Mouse (Mus musculus) CH12.LX (cell line): Measurements from ENCODE around the gene Casq2. TPM values are rescaled to one million over a fixed set of nuclear protein-coding genes. Genes with fewer than 3 reads are reported as not detected.

Experiments
- DNase-seq: peaks from one replicate; pipeline ENCODE4 v3.0.0-alpha.2; 2013; ENCODE audit errors: extremely low read depth
- H3K27ac ChIP-seq: 2 replicates; pipeline ENCODE4 v1.5.1; 2012; ENCODE audit warnings: low read depth, mild to moderate bottlenecking, control low read depth, moderate library complexity; ENCODE audit not compliant: insufficient read depth
- H3K27me3 ChIP-seq: replicated peaks from 2 replicates; pipeline ENCODE3; 2012; ENCODE audit warnings: inconsistent platforms
- H3K36me3 ChIP-seq, 2 experiments: replicated peaks in 1 of 2; 2 replicates each; pipeline versions ENCODE3 to v1.6.1; 2012; ENCODE audit warnings: inconsistent platforms in 1 of 2, low read length in 1 of 2, mild to moderate bottlenecking in 1 of 2, mixed read lengths in 1 of 2, moderate library complexity in 1 of 2; ENCODE audit not compliant: control insufficient read depth in 1 of 2, insufficient read depth in 1 of 2
- H3K4me1 ChIP-seq, 2 experiments: 2 replicates each; pipeline ENCODE4 v1.6.1; 2012; ENCODE audit warnings: inconsistent platforms in 1 of 2, moderate library complexity in 1 of 2; ENCODE audit not compliant: insufficient read depth in 2 of 2, control insufficient read depth in 1 of 2
- H3K4me2 ChIP-seq: 2 replicates; pipeline ENCODE4 v1.6.1; 2012; ENCODE audit warnings: low read depth, mild to moderate bottlenecking, control low read depth; ENCODE audit not compliant: poor library complexity, insufficient read depth, severe bottlenecking
- H3K4me3 ChIP-seq, 3 experiments: fragments of 150-350 bp in 1 of 3; sonication (generic) in 1 of 3; replicated peaks in 1 of 3; 2 replicates each; pipeline versions ENCODE3 to v1.5.1; 2011 to 2012; ENCODE audit warnings: low read depth in 2 of 3, low read length in 2 of 3, mild to moderate bottlenecking in 2 of 3, moderate library complexity in 2 of 3, control low read depth in 1 of 3, improper control_type of control experiment in 1 of 3, inconsistent platforms in 1 of 3, mixed read lengths in 1 of 3; ENCODE audit not compliant: poor library complexity in 1 of 3
- H3K79me2 ChIP-seq: replicated peaks from 2 replicates; pipeline ENCODE4 v1.6.1; 2012; ENCODE audit warnings: mild to moderate bottlenecking, moderate library complexity; ENCODE audit not compliant: control insufficient read depth, poor library complexity, insufficient read depth, severe bottlenecking; ENCODE audit errors: extremely low read depth
- H3K9ac ChIP-seq: 2 replicates; pipeline ENCODE4 v1.6.1; 2012; ENCODE audit warnings: low read depth, mild to moderate bottlenecking, control low read depth, moderate library complexity; ENCODE audit not compliant: insufficient read depth
- H3K9me3 ChIP-seq: replicated peaks from 2 replicates; pipeline ENCODE3; 2012; ENCODE audit warnings: low read length, inconsistent platforms, mixed read lengths
- CHD1 ChIP-seq: IDR thresholded peaks from 2 replicates; pipeline ENCODE4 v1.6.1; 2012; ENCODE audit warnings: low read depth, low read length, improper control_type of control experiment, inconsistent platforms
- CTCF ChIP-seq, 2 experiments: IDR thresholded peaks in 1 of 2; conservative IDR thresholded peaks in 1 of 2; 2 replicates each; pipeline ENCODE4 v1.5.1; 2011 to 2012; ENCODE audit warnings: low read depth in 2 of 2, low read length in 2 of 2, improper control_type of control experiment in 1 of 2, inconsistent platforms in 1 of 2, mild to moderate bottlenecking in 1 of 2, moderate library complexity in 1 of 2
- ELF1 ChIP-seq: IDR thresholded peaks from 2 replicates; pipeline ENCODE4 v1.6.1; 2014; ENCODE audit warnings: low read depth, mild to moderate bottlenecking, inconsistent platforms, low read length, improper control_type of control experiment
- ETS1 ChIP-seq: conservative IDR thresholded peaks from 2 replicates; pipeline ENCODE4 v1.6.1; 2012; ENCODE audit warnings: low read depth, mild to moderate bottlenecking, inconsistent platforms, low read length, improper control_type of control experiment, moderate library complexity
- GABPA ChIP-seq: IDR thresholded peaks from 2 replicates; pipeline ENCODE4 v1.6.1; 2012; ENCODE audit warnings: low read depth, low read length, improper control_type of control experiment, inconsistent platforms; ENCODE audit not compliant: insufficient replicate concordance
- IRF4 ChIP-seq: IDR thresholded peaks from 2 replicates; pipeline ENCODE4 v1.6.1; 2014; ENCODE audit warnings: low read depth, mild to moderate bottlenecking, inconsistent platforms, low read length, improper control_type of control experiment
- JUN ChIP-seq: IDR thresholded peaks from 2 replicates; pipeline ENCODE4 v1.6.1; 2011; ENCODE audit warnings: low read depth, mild to moderate bottlenecking, low read length, improper control_type of control experiment, moderate library complexity; ENCODE audit not compliant: insufficient read depth
- KAT2A ChIP-seq: IDR thresholded peaks from 2 replicates; pipeline ENCODE4 v1.6.1; 2012; ENCODE audit warnings: low read length, improper control_type of control experiment, inconsistent platforms; ENCODE audit not compliant: insufficient replicate concordance
- MEF2A ChIP-seq: IDR thresholded peaks from 2 replicates; pipeline ENCODE4 v1.6.1; 2014; ENCODE audit warnings: low read depth, mild to moderate bottlenecking, inconsistent platforms, low read length, improper control_type of control experiment, borderline replicate concordance
- NRF1 ChIP-seq: IDR thresholded peaks from 2 replicates; pipeline ENCODE4 v1.6.1; 2014; ENCODE audit warnings: low read depth, mild to moderate bottlenecking, inconsistent platforms, low read length, improper control_type of control experiment, moderate library complexity
- PAX5 ChIP-seq: IDR thresholded peaks from 2 replicates; pipeline ENCODE4 v1.6.1; 2012; ENCODE audit warnings: low read length, inconsistent platforms, mixed read lengths
- RAD21 ChIP-seq: IDR thresholded peaks from 2 replicates; pipeline ENCODE4 v1.6.1; 2011; ENCODE audit warnings: low read depth, mild to moderate bottlenecking, low read length, improper control_type of control experiment, moderate library complexity
- SMC3 ChIP-seq: IDR thresholded peaks from 2 replicates; pipeline ENCODE4 v1.6.1; 2011; ENCODE audit warnings: low read depth, low read length, improper control_type of control experiment
- TCF12 ChIP-seq: IDR thresholded peaks from 2 replicates; pipeline ENCODE4 v1.6.1; 2014; ENCODE audit warnings: low read depth, mild to moderate bottlenecking, inconsistent platforms, low read length, improper control_type of control experiment
- UBTF ChIP-seq: IDR thresholded peaks from 2 replicates; pipeline ENCODE4 v1.6.1; 2012; ENCODE audit warnings: low read depth, mild to moderate bottlenecking, inconsistent platforms, low read length, improper control_type of control experiment, moderate library complexity
- USF2 ChIP-seq: conservative IDR thresholded peaks from 2 replicates; pipeline ENCODE4 v1.6.1; 2011; ENCODE audit warnings: low read depth, low read length, improper control_type of control experiment
- ZKSCAN1 ChIP-seq: IDR thresholded peaks from 2 replicates; pipeline ENCODE4 v1.6.1; 2012; ENCODE audit warnings: low read depth, inconsistent platforms, low read length, improper control_type of control experiment, borderline replicate concordance
- ZMIZ1 ChIP-seq: IDR thresholded peaks from 2 replicates; pipeline ENCODE4 v1.6.1; 2012; ENCODE audit warnings: low read depth, mild to moderate bottlenecking, inconsistent platforms, low read length, improper control_type of control experiment
- dilution Hi-C: fragments of 300-500 bp; cut with MboI; formaldehyde crosslinking; loops from 2 replicates; pipeline ENCODE4 v1.14.3; 2020; ENCODE audit warnings: low sequenced_read_pairs; ENCODE audit not compliant: extremely low pct_unique_long_range_greater_than_20kb, extremely low pct_ligation_motif_present
- in situ Hi-C: fragments of 300-500 bp; cut with MboI; formaldehyde crosslinking; loops from 3 replicates; pipeline ENCODE4 v1.14.3; 2019; ENCODE audit warnings: low sequenced_read_pairs, low pct_ligation_motif_present, low pct_unique_long_range_greater_than_20kb, mixed read lengths
- polyA plus RNA-seq: library from polyadenylated mRNA; unstranded; fragments of >175 nt; gene quantifications from 2 replicates; pipeline ENCODE4 v1.2.1, GENCODE M21; 2012; ENCODE audit warnings: low read depth; ENCODE audit not compliant: insufficient read length
- total RNA-seq, 2 experiments: library from RNA; depleted of rRNA; stranded (reverse); fragments of 300-350 nt in 1 of 2; fragments of >200 nt in 1 of 2; gene quantifications; 2 replicates each; pipeline ENCODE4 v1.2.3; 2012 to 2014

The Casq2 gene
- total and polyA plus RNA-seq, 3 experiments: not detected

- DNase-seq: no peak
- TF ChIP-seq USF2 (no peak), TCF12 (no peak), ETS1 (no peak), NRF1 (no peak), UBTF (no peak), KAT2A (no peak), CHD1 (no peak), ZMIZ1 (no peak), SMC3 (no peak), MEF2A (no peak), CTCF (conservative IDR thresholded peaks at IDR 0.05 in 1 of 2, IDR thresholded peaks at IDR 0.05 in 1 of 2; ENCODE audit: low read depth in 2 of 2, low read length in 2 of 2) (no peak), ZKSCAN1 (no peak), IRF4 (no peak), ELF1 (no peak), GABPA (no peak)
- Histone ChIP-seq H3K36me3 (no peaks in the 10 kb centered on the region), H3K27me3 (no peaks in the 10 kb centered on the region), H3K27ac (no peak overlapping the region), H3K9ac (no peak overlapping the region), H3K4me3 (no peak overlapping the region), H3K4me1 (no peaks in the 10 kb centered on the region), H3K4me2 (no peak overlapping the region), H3K79me2 (no peaks in the 10 kb centered on the region), H3K9me3 (peaks cover 9% of the 10 kb centered on the region)
- in situ Hi-C loops: no loop called here
- dilution Hi-C loops: no loop called here
Measured at GRCm38 (mm10) chr3:102038608-102039007, 47.6 kb upstream of the Casq2 start.

GRCm38 (mm10) chr3:102041632-102042031 is 44.6 kb upstream of the Casq2 start:
- no peaks in the 10 kb centered on the region for H3K36me3 ChIP-seq
- H3K9me3 ChIP-seq: peaks cover 9% of the 10 kb centered on the region
- H3K4me3 ChIP-seq: no peak overlapping the region
- no peaks in the 10 kb centered on the region for H3K4me1 ChIP-seq
- in situ Hi-C loops (no loop called here), dilution Hi-C loops (no loop called here)
- H3K9ac ChIP-seq: no peak overlapping the region
- H3K27me3 ChIP-seq: no peaks in the 10 kb centered on the region
- no peak overlapping the region for H3K4me2 ChIP-seq
- no peak overlapping the region for H3K27ac ChIP-seq
- H3K79me2 ChIP-seq: no peaks in the 10 kb centered on the region
- DNase-seq: no peak
- TF ChIP-seq ZMIZ1: no peak

GRCm38 (mm10) chr3:102045071-102045470 is 41.1 kb upstream of the Casq2 start:
- Histone ChIP-seq H3K4me3 (no peak overlapping the region), H3K9ac (no peak overlapping the region), H3K4me1 (no peaks in the 10 kb centered on the region), H3K79me2 (no peaks in the 10 kb centered on the region), H3K27me3 (no peaks in the 10 kb centered on the region), H3K4me2 (no peak overlapping the region), H3K36me3 (no peaks in the 10 kb centered on the region), H3K27ac (no peak overlapping the region), H3K9me3 (peaks cover 7% of the 10 kb centered on the region)
- dilution Hi-C loops: no loop called here
- TF ChIP-seq RAD21: peak; percentile 50
- TF ChIP-seq SMC3: peak; percentile 44
- TF ChIP-seq PAX5: no peak
- no peak for TF ChIP-seq JUN
- TF ChIP-seq CTCF (conservative IDR thresholded peaks at IDR 0.05 in 1 of 2, IDR thresholded peaks at IDR 0.05 in 1 of 2; ENCODE audit: low read depth in 2 of 2, low read length in 2 of 2): peak; percentile 8 to 57; a peak in 2 of 4 replicates
- TF ChIP-seq CHD1: no peak
- in situ Hi-C loops: no loop called here
- peak; percentile 11 for DNase-seq
